In the genomic region with DNA sequence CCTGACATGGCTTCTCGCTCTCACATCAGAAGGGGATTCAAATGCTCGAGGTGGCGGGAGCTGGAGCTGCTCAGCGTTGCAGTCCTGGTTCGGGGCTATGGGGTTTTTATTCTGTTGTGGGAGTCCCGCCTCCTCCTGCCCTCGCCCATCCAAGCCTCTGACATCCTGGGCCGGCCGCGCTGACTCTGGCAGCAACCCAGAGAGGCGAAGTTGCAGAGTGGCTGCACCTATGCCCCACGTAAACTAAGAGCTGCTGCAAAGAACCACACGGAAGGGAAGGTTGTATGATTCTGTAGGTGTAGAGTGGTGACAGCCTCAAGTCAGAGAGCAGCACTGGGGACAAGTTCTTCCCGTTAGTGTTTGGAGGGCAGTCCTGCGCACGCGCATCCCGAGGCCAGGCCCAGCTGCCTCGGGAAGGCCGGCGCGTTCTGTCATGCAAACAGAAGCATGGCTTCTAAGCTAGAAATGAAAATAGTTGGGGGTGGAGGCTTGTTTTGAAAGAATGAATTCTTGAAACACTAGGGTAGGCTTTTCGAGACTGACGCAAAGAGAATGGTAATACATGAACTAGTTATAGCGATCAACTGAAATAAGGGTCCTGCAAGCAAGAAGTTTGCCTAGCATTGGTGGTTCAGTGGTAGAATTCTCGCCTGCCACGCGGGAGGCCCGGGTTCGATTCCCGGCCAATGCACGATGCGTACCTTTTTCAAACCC, we compare ENCODE assay signal across 8 mouse cellular contexts. TPM values are rescaled to one million over a fixed set of nuclear protein-coding genes. Genes with fewer than 3 reads are reported as not detected.
DNase-seq lines count a peak whose midpoint lies in the region; ATAC-seq and TF ChIP-seq lines count a peak whose summit lies in the region.

No protein-coding gene starts in this region.

- peaks cover 7% of the 10 kb centered on the region; the same call in 1 of the 2 replicates for H3K27me3 ChIP-seq in hindbrain, embryonic 10.5 days (ENCODE audit: insufficient read depth, poor library complexity, severe bottlenecking)
- no peaks in the 10 kb centered on the region for H3K27me3 ChIP-seq in lung, embryonic 15.5 days
- H3K27me3 ChIP-seq in thymus, adult 2 months (ENCODE audit: control insufficient read depth, insufficient read depth, low read length): no peaks in the 10 kb centered on the region

- no peak for TF ChIP-seq CTCF in thymus, adult 2 months (IDR thresholded peaks at IDR 0.05; ENCODE audit: borderline replicate concordance, control insufficient read depth, extremely low read depth, insufficient read depth, low read length, poor library complexity)

- peak; percentile 27; the same call in 1 of the 2 replicates for TF ChIP-seq POLR2A in thymus, adult 2 months (IDR thresholded peaks at IDR 0.05; ENCODE audit: control insufficient read depth, extremely low read depth, insufficient read depth, low read length, poor library complexity)

- peak overlapping the region; percentile 82 for H3K27ac ChIP-seq in hindbrain, embryonic 10.5 days
- H3K27ac ChIP-seq in lung, embryonic 15.5 days: peak overlapping the region; percentile 92
- H3K27ac ChIP-seq in thymus, adult 2 months (ENCODE audit: control insufficient read depth, insufficient read depth, low read length): peak overlapping the region; percentile 69

- H3K4me3 ChIP-seq in hindbrain, embryonic 10.5 days: peak overlapping the region; percentile 76
- peak overlapping the region; percentile 67 for H3K4me3 ChIP-seq in lung, embryonic 15.5 days
- peak overlapping the region; percentile 90 for H3K4me3 ChIP-seq in thymus, adult 2 months (ENCODE audit: control insufficient read depth, insufficient read depth, low read length)

- H3K4me2 ChIP-seq in lung, embryonic 15.5 days: peak overlapping the region; percentile 55

- DNase-seq in MEL-GATA-1-ER (ENCODE audit: extremely low read depth, low read depth): peak; percentile 88
- DNase-seq in cerebellum, adult 9-10 months: peak; percentile 92
- DNase-seq in hindbrain, embryonic 10.5 days (ENCODE audit: low spot score): peak; percentile 92
- peak; percentile 88 for DNase-seq in layer of hippocampus, adult 9-10 months (ENCODE audit: low spot score)
- DNase-seq in ovary, adult 18-20 months (ENCODE audit: low spot score): peak; percentile 81
- DNase-seq in thymus, adult 2 months: peak; percentile 80

- no peaks in the 10 kb centered on the region for H3K4me1 ChIP-seq in hindbrain, embryonic 10.5 days (replicated peaks)
- peaks cover 5% of the 10 kb centered on the region; the same call in 1 of the 2 replicates for H3K4me1 ChIP-seq in lung, embryonic 15.5 days
- H3K4me1 ChIP-seq in thymus, adult 2 months (replicated peaks; ENCODE audit: control insufficient read depth, insufficient read depth, low read length): no peaks in the 10 kb centered on the region; the same call in 1 of the 2 replicates

- WGBS in hindbrain, embryonic 10.5 days: under 1% methylated on average over 33 of the region's 33 CpGs
- WGBS in lung, embryonic 15.5 days: under 1% methylated on average over 33 of the region's 33 CpGs
- WGBS in thymus, adult 2 months: under 1% methylated on average over 33 of the region's 33 CpGs

- peak overlapping the region; percentile 45 for H3K9ac ChIP-seq in lung, embryonic 15.5 days

- peak; percentile 98 for ATAC-seq in frontal cortex, adult (ENCODE audit: low TSS enrichment)
- ATAC-seq in lung, embryonic 15.5 days (ENCODE audit: borderline replicate concordance, extremely low read depth, low FRiP score, low TSS enrichment): peak; percentile 95

- H3K9me3 ChIP-seq in hindbrain, embryonic 10.5 days: no peaks in the 10 kb centered on the region
- no peaks in the 10 kb centered on the region for H3K9me3 ChIP-seq in lung, embryonic 15.5 days

- no peaks in the 10 kb centered on the region for H3K36me3 ChIP-seq in hindbrain, embryonic 10.5 days
- H3K36me3 ChIP-seq in lung, embryonic 15.5 days: no peaks in the 10 kb centered on the region
- no peaks in the 10 kb centered on the region for H3K36me3 ChIP-seq in thymus, adult 2 months (ENCODE audit: control insufficient read depth, insufficient read depth, low read length)

RNA-seq across cellular contexts. Expression of a gene that starts 20.2 kb away (rescaled TPM):
- 4.7 and 7.6 TPM in 2 replicates for polyA plus RNA-seq in hindbrain, embryonic 10.5 days (2016; fragmentation: Nextera tagmentation; extraction: Ambion mirVana)
- polyA plus RNA-seq in lung, embryonic 15.5 days (2015; fragmentation: Nextera tagmentation; extraction: Ambion mirVana): 13.2 and 15.1 TPM in 2 replicates
- polyA plus RNA-seq in thymus, adult 2 months (2012; rRNA removed): 16.6 and 20.7 TPM in 2 replicates

RNA-seq across cellular contexts. Expression of a gene that starts 25.8 kb away (rescaled TPM):
- 0.30 and 0.64 TPM in 2 replicates for polyA plus RNA-seq in hindbrain, embryonic 10.5 days (2016; fragmentation: Nextera tagmentation; extraction: Ambion mirVana)
- polyA plus RNA-seq in lung, embryonic 15.5 days (2015; fragmentation: Nextera tagmentation; extraction: Ambion mirVana): 0.42 and 0.66 TPM in 2 replicates
- 1.0 and 1.5 TPM in 2 replicates for polyA plus RNA-seq in thymus, adult 2 months (2012; rRNA removed)

Comparison
In these comparisons a context has a peak if more than half of its experiments do, and no peak if none do; other contexts are left out.
1. Peak in every context shown above with its lines: DNase-seq, ATAC-seq, H3K4me3 ChIP-seq and H3K27ac ChIP-seq.